10 mouse cellular contexts compared by ENCODE assay signal in the genomic region with DNA sequence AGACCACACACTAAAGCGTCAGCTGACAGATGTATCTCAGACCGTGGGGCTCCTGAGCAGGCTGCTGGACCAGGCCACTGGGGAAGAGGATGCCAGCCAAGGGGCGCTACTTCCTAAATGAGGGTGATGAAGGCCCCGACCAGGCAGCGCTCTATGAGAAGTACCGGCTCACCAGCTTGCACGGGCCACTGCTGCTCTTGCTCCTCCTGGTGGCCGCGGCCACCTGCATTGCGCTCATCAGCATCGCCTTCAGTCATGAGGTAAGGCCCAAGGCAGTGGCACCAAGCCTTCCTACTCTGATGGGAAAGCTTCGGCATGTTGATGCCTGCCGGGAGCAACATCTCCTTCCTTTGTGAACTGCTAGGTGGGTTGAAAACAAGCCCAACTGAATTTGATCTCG. TPM values are rescaled to one million over a fixed set of nuclear protein-coding genes. Genes with fewer than 3 reads are reported as not detected.
DNase-seq lines count a peak whose midpoint lies in the region; ATAC-seq and TF ChIP-seq lines count a peak whose summit lies in the region.
"Had no signal": no experiment of that assay in that cellular context is flagged by ENCODE, and none has a peak within 500 bp of the region (broad histone marks: within the 10 kb centered on the region; RNA-seq: fewer than 3 reads in every experiment).

No protein-coding gene starts in this region.

- H3K4me3 ChIP-seq in intestine, postnatal 0 days (ENCODE audit: low read depth, low read length) = no peak overlapping the region
- H3K4me3 ChIP-seq in intestine, embryonic 15.5 days (replicated peaks) = no peak overlapping the region
- H3K4me3 ChIP-seq in C2C12 (ENCODE audit: insufficient read depth, poor library complexity, severe bottlenecking) = no peak overlapping the region
- H3K4me3 ChIP-seq: lung, embryonic 15.5 days had no signal

- H3K9me3 ChIP-seq in intestine, postnatal 0 days (ENCODE audit: control insufficient read depth) = no peaks in the 10 kb centered on the region
- H3K9me3 ChIP-seq in intestine, embryonic 15.5 days = no peaks in the 10 kb centered on the region
- H3K9me3 ChIP-seq: lung, embryonic 15.5 days had no signal

- H3K27ac ChIP-seq in intestine, postnatal 0 days (ENCODE audit: low read depth, low read length) = no peak overlapping the region
- H3K27ac ChIP-seq in intestine, embryonic 15.5 days = no peak overlapping the region
- H3K27ac ChIP-seq: lung, embryonic 15.5 days had no signal

- no peaks in the 10 kb centered on the region for H3K4me1 ChIP-seq in intestine, postnatal 0 days (replicated peaks; ENCODE audit: control insufficient read depth, insufficient read depth, low read length)
- H3K4me1 ChIP-seq in intestine, embryonic 15.5 days (replicated peaks) = no peaks in the 10 kb centered on the region

- WGBS in intestine, postnatal 0 days = 70% methylated on average over 14 of the region's 14 CpGs
- WGBS in intestine, embryonic 15.5 days = 65% methylated on average over 14 of the region's 14 CpGs

- no peaks in the 10 kb centered on the region for H3K36me3 ChIP-seq in intestine, postnatal 0 days (ENCODE audit: control insufficient read depth, insufficient read depth)
- H3K36me3 ChIP-seq in intestine, embryonic 15.5 days = no peaks in the 10 kb centered on the region
- peaks cover 83% of the 10 kb centered on the region for H3K36me3 ChIP-seq in C2C12 (ENCODE audit: control insufficient read depth, insufficient read depth)
- H3K36me3 ChIP-seq: lung, embryonic 15.5 days had no signal

- ATAC-seq in intestine, postnatal 0 days = no peak
- ATAC-seq in intestine, embryonic 15.5 days = no peak
- ATAC-seq in erythroblast, adult 5-6 weeks (replicated peaks; ENCODE audit: low FRiP score, poor library complexity, severe bottlenecking) = no peak

- TF ChIP-seq CTCF in intestine, postnatal 0 days (IDR thresholded peaks at IDR 0.05; ENCODE audit: low read depth) = peak; percentile 70
- TF ChIP-seq CTCF in C2C12 (IDR thresholded peaks at IDR 0.05; ENCODE audit: control insufficient read depth, insufficient read depth, insufficient read length) = peak; percentile 35
- peak; percentile 27; the same call in 1 of the 2 replicates for TF ChIP-seq CTCF in brain, embryonic 14.5 days (IDR thresholded peaks at IDR 0.05; ENCODE audit: borderline replicate concordance, extremely low read depth, insufficient read depth, insufficient read length)

- no peak overlapping the region for H3K9ac ChIP-seq in intestine, postnatal 0 days (ENCODE audit: low read depth, low read length)
- no peak overlapping the region for H3K9ac ChIP-seq in intestine, embryonic 15.5 days
- H3K9ac ChIP-seq: lung, embryonic 15.5 days had no signal

- peaks cover 90% of the 10 kb centered on the region for H3K79me2 ChIP-seq in C2C12 (ENCODE audit: control insufficient read depth, insufficient read depth)

- no peak for DNase-seq in brain, embryonic 14.5 days (ENCODE audit: low read depth)
- DNase-seq in lung, postnatal 36 days = peak; percentile 73
- DNase-seq in cerebellum, adult 9-11 months = no peak
- no peak for DNase-seq in urinary bladder, postnatal 25 days (ENCODE audit: low spot score)
- DNase-seq: adrenal gland, postnatal 25 days had no signal

- no peaks in the 10 kb centered on the region for H3K27me3 ChIP-seq in intestine, postnatal 0 days (replicated peaks; ENCODE audit: control insufficient read depth, insufficient read depth, low read length)
- no peaks in the 10 kb centered on the region for H3K27me3 ChIP-seq in intestine, embryonic 15.5 days (replicated peaks)
- no peaks in the 10 kb centered on the region for H3K27me3 ChIP-seq in C2C12 (ENCODE audit: control insufficient read depth, insufficient read depth, insufficient read length)
- H3K27me3 ChIP-seq: lung, embryonic 15.5 days had no signal

- H3K79me3 ChIP-seq in C2C12 (ENCODE audit: low read depth) = peaks cover 35% of the 10 kb centered on the region

- TF ChIP-seq POLR2A in brain, embryonic 14.5 days (IDR thresholded peaks at IDR 0.05; ENCODE audit: borderline replicate concordance, extremely low read depth, insufficient read depth, insufficient read length, poor library complexity, severe bottlenecking) = no peak

- H3ac ChIP-seq in C2C12 (ENCODE audit: control insufficient read depth, insufficient read length, low read depth) = no peak overlapping the region

- no peak overlapping the region for H3K4me2 ChIP-seq in intestine, postnatal 0 days (replicated peaks; ENCODE audit: low read depth)
- H3K4me2 ChIP-seq in intestine, embryonic 15.5 days (replicated peaks) = no peak overlapping the region
- H3K4me2 ChIP-seq: lung, embryonic 15.5 days had no signal

TF ChIP-seq in C2C12, 6 proteins besides CTCF, POLR2A, EP300 and RAD21:
- no peak for TF ChIP-seq MYOD1 (IDR thresholded peaks at IDR 0.05; ENCODE audit: control insufficient read depth, insufficient read length, low read depth)
- TF ChIP-seq FOSL1 (IDR thresholded peaks at IDR 0.05; ENCODE audit: insufficient read depth, low read length, poor library complexity, severe bottlenecking) = no peak
- TF ChIP-seq MAX (IDR thresholded peaks at IDR 0.05) = no peak
- no peak for TF ChIP-seq USF1 (IDR thresholded peaks at IDR 0.05; ENCODE audit: low read depth)
- TF ChIP-seq MYOG (IDR thresholded peaks at IDR 0.05; ENCODE audit: control insufficient read depth, extremely low read depth, insufficient read length) = no peak
- TF ChIP-seq CEBPB (IDR thresholded peaks at IDR 0.05; ENCODE audit: low read depth) = no peak
TF ChIP-seq in C2C12: peak in this region for 0.

RNA-seq across cellular contexts. Expression of a gene that starts 34.3 kb away (rescaled TPM):
- 2.3 and 3.4 TPM in 2 replicates for polyA plus RNA-seq in intestine, postnatal 0 days (2015; fragmentation: Nextera tagmentation; extraction: Ambion mirVana)
- 3.1 and 3.2 TPM in 2 replicates for polyA plus RNA-seq in intestine, embryonic 15.5 days (2015; fragmentation: Nextera tagmentation; extraction: Ambion mirVana)
- polyA plus RNA-seq in C2C12 (2012; fragmentation: generic; extraction: Trizol) = 66.9 TPM
- 2.2 and 3.7 TPM in 2 replicates for polyA plus RNA-seq in brain, embryonic 14.5 days (2012; rRNA removed)
- 6.1 and 11.3 TPM in 2 replicates for total RNA-seq in erythroblast, adult 5-6 weeks (2015; ENCODE audit: low replicate concordance)
- 8.9 and 13.0 TPM in 2 replicates for total RNA-seq in erythroblast, adult 5-6 weeks (2017; ENCODE audit: low replicate concordance)

RNA-seq across cellular contexts. Expression of a gene that starts 55.5 kb away (rescaled TPM):
- polyA plus RNA-seq in intestine, postnatal 0 days (2015; fragmentation: Nextera tagmentation; extraction: Ambion mirVana) = 48.6 and 51.3 TPM in 2 replicates
- polyA plus RNA-seq in intestine, embryonic 15.5 days (2015; fragmentation: Nextera tagmentation; extraction: Ambion mirVana) = 54.5 and 55.7 TPM in 2 replicates
- 16.9 TPM for polyA plus RNA-seq in C2C12 (2012; fragmentation: generic; extraction: Trizol)
- polyA plus RNA-seq in brain, embryonic 14.5 days (2012; rRNA removed) = 65.6 and 69.2 TPM in 2 replicates
- 22.5 and 49.5 TPM in 2 replicates for total RNA-seq in erythroblast, adult 5-6 weeks (2015; ENCODE audit: low replicate concordance)
- 11.8 and 28.7 TPM in 2 replicates for total RNA-seq in erythroblast, adult 5-6 weeks (2017; ENCODE audit: low replicate concordance)

Comparison
In these comparisons a context has a peak if more than half of its experiments do, and no peak if none do; other contexts are left out.
1. RNA of a gene that starts 34.3 kb away (polyA plus RNA-seq): 66.9 TPM in C2C12 (single experiment); 2.2 to 3.7 TPM in brain, embryonic 14.5 days, 3.1 to 3.2 TPM in intestine, embryonic 15.5 days and 2.3 to 3.4 TPM in intestine, postnatal 0 days; every median in the first group is over 10 times any median in the second.
2. Peak in every context shown above with its lines, with median percentiles within 50 percentile points of each other: CTCF ChIP-seq.